Mouse (Mus musculus) Muller cell, postnatal 12 days (primary cell): ENCODE data around the gene Lrrc29.

ENCODE experiments used
- DNase-seq: peaks from one replicate; pipeline ENCODE4 v3.0.0-alpha.2; 2015; ENCODE audit errors: inconsistent ontology term

The Lrrc29 gene

GRCm38 (mm10) chr8:105290554-105291314 is 35.3 kb downstream of the Lrrc29 start:
- DNase-seq = peak; percentile 80

DNA sequence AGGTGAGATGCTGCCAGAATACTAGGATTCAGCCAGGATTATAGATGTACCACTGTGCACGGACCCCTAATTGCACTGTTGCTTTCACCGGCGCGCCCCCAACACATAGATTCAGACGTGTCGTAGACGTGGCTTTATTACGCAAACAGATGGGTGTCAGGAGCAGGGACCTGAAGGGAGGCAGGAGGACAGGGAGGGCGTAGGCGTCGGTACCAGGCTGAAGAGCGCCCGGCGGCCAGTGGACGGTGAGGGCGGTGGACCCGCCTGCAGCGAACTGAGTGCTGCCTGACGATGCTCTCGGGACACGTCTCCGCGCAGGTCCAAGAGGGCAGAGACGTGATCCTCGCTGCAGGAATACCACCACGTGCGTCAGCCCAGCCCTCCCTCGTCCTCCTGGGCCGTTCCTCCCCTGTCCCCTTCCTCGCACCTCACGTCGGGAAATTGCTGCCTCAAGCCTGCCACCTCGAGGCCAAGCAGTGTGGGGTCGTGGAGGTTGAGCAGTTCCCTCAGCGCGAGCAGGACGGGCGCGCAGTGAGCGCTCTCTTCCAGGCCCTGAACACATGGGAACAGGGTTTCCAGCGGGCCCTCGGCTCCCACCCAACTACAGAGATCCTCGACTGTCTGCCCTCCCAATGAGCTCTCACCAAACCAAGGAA is 36.1 kb downstream of the Lrrc29 start, which contains the start of gene 4931428F04Rik:
4931428F04Rik (minus strand) TSS at position 60 of the 656 bp plus-strand sequence.
- DNase-seq = peak; percentile 42

DNA sequence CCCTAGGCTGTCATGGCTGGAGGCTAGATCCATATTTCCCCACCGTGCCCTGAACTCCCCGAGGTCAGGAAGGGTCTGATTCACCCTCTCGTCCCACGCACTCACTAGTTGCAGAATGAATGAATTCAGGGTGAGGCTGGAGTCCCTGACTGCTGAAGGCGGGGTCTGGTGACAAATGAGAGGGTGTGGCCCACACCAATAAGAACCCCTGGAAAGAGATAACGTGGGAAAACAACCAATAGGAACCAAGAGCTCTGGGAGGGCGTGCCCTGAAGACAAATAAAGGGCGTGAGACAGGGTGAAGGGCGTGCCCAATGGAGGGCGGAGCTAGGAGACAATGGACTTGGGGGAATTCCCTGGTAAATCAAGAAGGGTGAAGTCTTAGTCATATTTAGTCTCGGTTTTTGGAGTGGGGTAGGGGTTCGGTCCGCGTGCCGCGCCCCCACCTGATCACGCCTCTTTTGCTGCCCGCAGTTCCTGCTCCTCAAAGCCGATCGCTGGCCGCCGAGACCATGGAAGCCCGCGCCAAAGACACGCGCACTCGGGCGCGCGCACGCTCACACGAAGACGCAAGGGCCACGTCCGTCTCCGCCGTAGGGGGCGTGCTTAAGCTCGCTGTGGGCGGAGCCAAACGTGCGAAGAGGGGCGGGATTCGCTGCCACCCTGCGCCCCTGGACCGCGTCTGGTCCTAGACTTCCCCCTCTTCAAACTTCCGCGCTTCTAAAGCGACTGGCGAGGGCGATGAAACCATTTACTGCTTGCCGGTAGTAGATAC is 36.9 kb downstream of the Lrrc29 start:
- DNase-seq = peak; percentile 97

DNA sequence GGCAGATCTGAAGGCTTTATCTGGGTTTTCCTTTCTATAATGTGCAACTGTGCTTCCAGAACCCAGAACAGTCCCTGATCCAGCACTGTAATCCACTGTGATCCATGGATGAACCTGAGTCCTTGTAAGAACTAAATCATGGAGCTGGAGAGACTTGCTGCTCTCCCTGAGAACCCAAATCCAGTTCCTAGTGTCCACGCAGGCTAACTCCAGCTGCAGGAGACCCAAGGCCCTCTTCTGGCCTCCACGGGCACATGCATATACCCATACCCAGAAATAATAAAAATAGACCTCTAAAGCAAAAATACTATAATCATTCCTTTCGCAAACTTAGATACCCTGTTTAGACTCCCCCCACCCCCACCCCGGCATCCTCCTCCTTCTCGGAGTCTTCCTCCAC is 37.8 kb downstream of the Lrrc29 start:
- DNase-seq = no peak

DNA sequence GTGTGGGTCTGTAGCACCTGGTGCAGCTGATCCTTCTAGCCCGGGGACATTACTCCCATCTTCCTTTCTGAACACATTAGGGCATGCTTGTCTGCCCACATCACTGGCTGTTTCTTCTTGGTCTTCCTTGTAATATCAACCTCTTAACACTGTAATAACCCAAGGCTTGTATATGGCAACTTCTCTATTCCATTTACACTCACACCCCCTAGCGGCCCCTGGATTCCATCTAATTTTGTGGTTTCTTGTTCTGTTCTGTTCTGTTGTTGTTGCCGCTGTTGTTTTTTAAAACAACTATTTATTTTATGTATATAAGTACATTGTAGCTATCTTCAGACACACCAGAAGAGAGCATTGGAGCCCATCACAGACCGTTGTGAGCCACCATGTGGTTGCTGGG is 39.2 kb downstream of the Lrrc29 start:
- no peak for DNase-seq

DNA sequence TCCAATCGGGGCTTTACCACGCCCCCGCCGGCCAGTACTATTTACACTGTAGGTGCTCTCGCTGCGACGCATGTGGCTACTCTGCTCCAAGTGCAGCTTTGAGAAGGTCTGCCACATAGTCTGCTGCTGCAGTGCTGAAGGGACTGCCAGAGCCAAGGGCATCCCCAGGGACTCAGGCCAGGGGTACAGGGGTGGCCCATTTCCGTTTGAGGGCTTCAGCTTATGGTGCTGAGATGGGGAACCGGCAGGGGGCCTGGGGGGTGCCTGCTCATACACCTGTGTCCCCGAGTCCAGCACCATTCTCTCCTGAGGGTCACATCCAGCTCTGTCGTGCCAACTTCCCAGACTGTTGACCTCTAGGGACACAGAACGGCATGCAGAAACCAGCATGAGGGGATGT is 40.6 kb downstream of the Lrrc29 start:
- no peak for DNase-seq

- peak; percentile 16 for DNase-seq
These were observed 43.0 kb downstream of the Lrrc29 start for GRCm38 (mm10) chr8:105283074-105283473.

- DNase-seq = no peak
These were observed 43.8 kb downstream of the Lrrc29 start for GRCm38 (mm10) chr8:105282239-105282638.

DNA sequence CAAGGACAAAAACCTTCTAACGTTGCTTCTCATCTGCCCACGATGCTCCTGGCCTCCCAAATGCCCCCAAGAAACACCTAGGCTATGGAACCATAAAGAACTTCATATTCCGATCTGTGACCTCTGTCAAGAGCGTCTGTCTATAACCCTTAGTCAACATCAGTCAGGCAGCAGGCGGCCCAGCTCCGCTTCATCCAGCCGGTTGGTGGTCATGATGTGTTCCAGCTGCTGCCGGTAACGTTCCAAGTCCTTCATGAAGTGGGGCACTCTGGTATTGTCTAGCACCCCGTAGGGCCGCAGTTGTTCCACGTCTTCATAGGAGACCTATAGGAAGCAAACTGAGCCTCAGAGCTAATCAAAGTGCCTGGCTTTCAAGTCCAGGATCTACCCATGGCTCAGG is 44.3 kb downstream of the Lrrc29 start:
- DNase-seq = no peak

GRCm38 (mm10) chr8:105280567-105280966 is 45.5 kb downstream of the Lrrc29 start:
- no peak for DNase-seq

GRCm38 (mm10) chr8:105278911-105279334 is 47.2 kb downstream of the Lrrc29 start:
- DNase-seq = peak; percentile 72

- DNase-seq = peak; percentile 65
These were observed 49.6 kb downstream of the Lrrc29 start for GRCm38 (mm10) chr8:105276292-105277120.

GRCm38 (mm10) chr8:105275840-105276239 is 50.2 kb downstream of the Lrrc29 start, which contains the start of gene Nol3:
Gene Nol3 (plus strand): TSS chr8:105276140.
- DNase-seq = peak; percentile 25

- no peak for DNase-seq
These were observed 50.7 kb downstream of the Lrrc29 start for GRCm38 (mm10) chr8:105275387-105275786.

DNA sequence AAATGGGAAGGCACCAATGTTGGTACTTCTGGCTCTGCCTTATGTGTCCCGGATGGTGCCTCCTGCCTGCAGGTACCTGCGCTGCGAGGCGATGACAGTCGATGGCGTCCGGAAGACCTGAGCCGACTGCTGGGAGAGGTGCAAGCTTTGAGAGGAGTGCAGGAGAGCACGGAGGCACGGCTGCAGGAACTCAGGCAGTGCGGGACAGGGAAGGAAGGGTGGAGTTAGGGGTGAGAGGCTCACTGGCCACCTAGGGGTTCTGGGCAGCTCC is 55.2 kb downstream of the Lrrc29 start:
- no peak for DNase-seq

GRCm38 (mm10) chr8:105270101-105270915 is 55.8 kb downstream of the Lrrc29 start:
- no peak for DNase-seq

GRCm38 (mm10) chr8:105269461-105269947 is 56.6 kb downstream of the Lrrc29 start, which contains the start of gene Hsf4:
Gene Hsf4 (plus strand): TSS chr8:105269801.
- peak; percentile 67 for DNase-seq

DNA sequence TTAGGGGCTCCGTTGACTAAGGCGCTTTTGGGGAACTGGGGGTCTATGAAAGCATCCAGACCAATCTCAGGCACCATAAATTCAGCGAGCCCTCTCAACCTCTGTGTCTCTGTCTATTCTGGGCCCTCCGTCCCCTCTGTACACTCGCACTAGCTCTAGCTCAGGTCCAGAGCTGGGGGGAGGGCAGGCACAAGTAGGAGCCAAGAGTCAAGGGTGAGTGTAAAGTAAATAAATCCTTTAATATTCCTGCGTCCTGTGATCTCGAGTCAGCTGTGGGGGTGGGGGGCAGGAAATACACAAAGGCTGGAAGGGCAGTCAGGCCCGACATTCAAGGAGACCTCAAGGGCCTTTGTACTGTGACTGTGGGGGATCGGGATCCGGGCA is 57.0 kb downstream of the Lrrc29 start:
- peak; percentile 29 for DNase-seq

DNA sequence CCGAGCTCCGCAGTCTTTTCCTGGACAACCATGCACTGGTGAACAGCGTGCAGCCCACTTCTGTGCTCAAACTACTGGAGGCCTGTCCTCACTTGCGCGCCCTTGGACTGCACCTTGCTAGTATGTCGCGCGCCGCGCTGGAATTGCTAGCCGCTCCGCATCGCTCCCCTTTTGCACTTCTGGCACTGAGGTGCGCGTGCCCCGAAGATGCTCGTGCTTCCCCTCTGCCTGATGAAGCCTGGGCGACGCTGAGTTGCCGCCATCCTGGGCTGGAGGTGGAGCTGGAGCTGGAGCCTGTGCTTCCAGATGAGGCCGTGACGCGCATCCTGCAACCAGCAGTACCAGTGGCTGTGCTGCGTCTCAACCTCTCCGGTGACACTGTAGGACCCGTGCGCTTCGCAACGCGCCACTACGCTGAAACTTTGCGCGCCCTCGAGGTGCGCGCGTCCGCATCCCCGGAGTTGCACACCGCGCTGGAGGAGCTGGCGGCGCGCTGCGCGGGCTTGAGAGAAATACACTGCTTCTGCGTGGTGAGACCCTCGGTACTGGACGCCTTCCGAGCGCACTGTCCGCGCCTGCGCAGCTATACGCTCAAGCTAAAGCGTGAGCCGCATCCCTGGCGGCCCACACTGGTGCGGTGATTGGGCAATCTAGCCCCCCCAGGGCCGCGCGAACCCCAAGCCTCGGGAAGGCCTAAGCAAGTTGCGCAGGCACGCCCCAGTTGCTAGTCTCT is 57.6 kb downstream of the Lrrc29 start:
- DNase-seq = peak; percentile 39

- no peak for DNase-seq
These were observed 59.3 kb downstream of the Lrrc29 start for GRCm38 (mm10) chr8:105266775-105267174.
